Mouse (Mus musculus): ENCODE measurements around the gene Cubn. TPM values are rescaled to one million over a fixed set of nuclear protein-coding genes. Genes with fewer than 3 reads are reported as not detected.

Cubn gene
- polyA plus RNA-seq, 1 experiment from 2014 or later = 0.27 TPM

- no peaks in the 10 kb centered on the region for H3K4me1 ChIP-seq
- no peak overlapping the region for H3K27ac ChIP-seq
- H3K36me3 ChIP-seq (replicated peaks) = no peaks in the 10 kb centered on the region
- H3K4me3 ChIP-seq (replicated peaks) = no peak overlapping the region
- H3K9me3 ChIP-seq = no peaks in the 10 kb centered on the region
- no peak for ATAC-seq (ENCODE audit: low FRiP score)
- 95% methylated on average over 3 of the region's 3 CpGs for WGBS
- no peak overlapping the region for H3K9ac ChIP-seq
- no peak overlapping the region for H3K4me2 ChIP-seq
- no peaks in the 10 kb centered on the region for H3K27me3 ChIP-seq
These were observed 21.5 kb downstream of the Cubn start for GRCm38 (mm10) chr2:13470108-13470507.

- no peaks in the 10 kb centered on the region for H3K27me3 ChIP-seq
- H3K4me2 ChIP-seq = no peak overlapping the region
- H3K9ac ChIP-seq = no peak overlapping the region
- H3K36me3 ChIP-seq (replicated peaks) = no peaks in the 10 kb centered on the region
- no peaks in the 10 kb centered on the region for H3K4me1 ChIP-seq
- ATAC-seq (ENCODE audit: low FRiP score) = no peak
- H3K9me3 ChIP-seq = no peaks in the 10 kb centered on the region
- H3K4me3 ChIP-seq (replicated peaks) = no peak overlapping the region
- 87% methylated on average over 4 of the region's 4 CpGs for WGBS
- H3K27ac ChIP-seq = no peak overlapping the region
These were observed 22.0 kb downstream of the Cubn start for GRCm38 (mm10) chr2:13469641-13470040.

- Histone ChIP-seq H3K4me3 (replicated peaks) (no peak overlapping the region), H3K9ac (no peak overlapping the region), H3K27ac (no peak overlapping the region), H3K9me3 (no peaks in the 10 kb centered on the region), H3K4me2 (no peak overlapping the region), H3K36me3 (replicated peaks) (no peaks in the 10 kb centered on the region), H3K4me1 (no peaks in the 10 kb centered on the region), H3K27me3 (no peaks in the 10 kb centered on the region)
- no peak for ATAC-seq (ENCODE audit: low FRiP score)
- 91% methylated on average over 3 of the region's 3 CpGs for WGBS
These were observed 24.9 kb downstream of the Cubn start for GRCm38 (mm10) chr2:13466685-13467084.

GRCm38 (mm10) chr2:13458088-13458487 is 33.5 kb downstream of the Cubn start:
- no peak overlapping the region for H3K9ac ChIP-seq
- 90% methylated on average over 2 of the region's 2 CpGs for WGBS
- no peak for ATAC-seq (ENCODE audit: low FRiP score)
- no peaks in the 10 kb centered on the region for H3K27me3 ChIP-seq
- no peak overlapping the region for H3K27ac ChIP-seq
- no peaks in the 10 kb centered on the region for H3K9me3 ChIP-seq
- H3K4me3 ChIP-seq (replicated peaks) = no peak overlapping the region
- no peak overlapping the region for H3K4me2 ChIP-seq
- H3K36me3 ChIP-seq (replicated peaks) = no peaks in the 10 kb centered on the region
- no peaks in the 10 kb centered on the region for H3K4me1 ChIP-seq

- H3K4me1 ChIP-seq = 0 out of 2 replicates have a peak, but pooled peaks cover 2% of the 10 kb centered on the region
- 87% methylated on average over 1 of the region's 1 CpGs for WGBS
- no peak for ATAC-seq (ENCODE audit: low FRiP score)
- no peaks in the 10 kb centered on the region for H3K9me3 ChIP-seq
- no peak overlapping the region for H3K27ac ChIP-seq
- H3K36me3 ChIP-seq (replicated peaks) = no peaks in the 10 kb centered on the region
- no peak overlapping the region for H3K4me3 ChIP-seq (replicated peaks)
- H3K4me2 ChIP-seq = no peak overlapping the region
- no peak overlapping the region for H3K9ac ChIP-seq
- H3K27me3 ChIP-seq = no peaks in the 10 kb centered on the region
These were observed 34.8 kb downstream of the Cubn start for GRCm38 (mm10) chr2:13456821-13457220.

- H3K36me3 ChIP-seq (replicated peaks) = no peaks in the 10 kb centered on the region
- 0 out of 2 replicates have a peak, but pooled peaks cover 7% of the 10 kb centered on the region for H3K4me1 ChIP-seq
- H3K27me3 ChIP-seq = no peaks in the 10 kb centered on the region
- H3K27ac ChIP-seq = no peak overlapping the region
- no peak for ATAC-seq (ENCODE audit: low FRiP score)
- no peaks in the 10 kb centered on the region for H3K9me3 ChIP-seq
- H3K9ac ChIP-seq = no peak overlapping the region
- no peak overlapping the region for H3K4me2 ChIP-seq
- H3K4me3 ChIP-seq (replicated peaks) = no peak overlapping the region
- 69% methylated on average over 13 of the region's 13 CpGs for WGBS
These were observed 39.8 kb downstream of the Cubn start for GRCm38 (mm10) chr2:13451495-13452491.

GRCm38 (mm10) chr2:13450895-13451294 is 40.7 kb downstream of the Cubn start:
- no peak overlapping the region for H3K4me3 ChIP-seq (replicated peaks)
- no peaks in the 10 kb centered on the region for H3K9me3 ChIP-seq
- WGBS = 75% methylated on average over 3 of the region's 3 CpGs
- H3K27me3 ChIP-seq = no peaks in the 10 kb centered on the region
- no peak overlapping the region for H3K9ac ChIP-seq
- 0 out of 2 replicates have a peak, but pooled peaks cover 7% of the 10 kb centered on the region for H3K4me1 ChIP-seq
- no peak for ATAC-seq (ENCODE audit: low FRiP score)
- no peak overlapping the region for H3K27ac ChIP-seq
- no peak overlapping the region for H3K4me2 ChIP-seq
- H3K36me3 ChIP-seq (replicated peaks) = no peaks in the 10 kb centered on the region

DNA sequence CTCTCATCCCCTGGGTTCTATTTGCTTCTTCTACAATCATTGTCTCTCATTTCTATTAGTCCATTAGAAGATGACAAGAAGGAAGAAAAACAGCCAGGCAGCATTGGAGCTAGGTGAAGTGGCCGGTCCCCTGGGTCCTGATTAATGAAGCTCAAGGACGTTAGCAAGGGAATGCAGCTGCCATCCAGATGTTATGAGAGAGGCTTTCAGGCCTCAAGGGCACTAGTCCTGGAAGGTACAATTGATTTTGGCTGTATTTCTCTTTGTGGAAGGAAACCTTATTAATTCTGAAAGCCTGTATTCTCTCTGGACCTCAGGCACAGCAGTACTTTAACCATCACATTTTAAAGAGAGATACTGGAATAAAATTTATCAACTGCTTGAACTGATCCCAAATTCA is 41.1 kb downstream of the Cubn start:
- H3K36me3 ChIP-seq (replicated peaks) = no peaks in the 10 kb centered on the region
- H3K4me1 ChIP-seq = 0 out of 2 replicates have a peak, but pooled peaks cover 7% of the 10 kb centered on the region
- 65% methylated on average over 2 of the region's 2 CpGs for WGBS
- H3K4me3 ChIP-seq (replicated peaks) = no peak overlapping the region
- ATAC-seq (ENCODE audit: low FRiP score) = no peak
- H3K4me2 ChIP-seq = no peak overlapping the region
- no peaks in the 10 kb centered on the region for H3K27me3 ChIP-seq
- no peak overlapping the region for H3K27ac ChIP-seq
- no peaks in the 10 kb centered on the region for H3K9me3 ChIP-seq
- no peak overlapping the region for H3K9ac ChIP-seq

- 91% methylated on average over 4 of the region's 4 CpGs for WGBS
- no peak overlapping the region for H3K27ac ChIP-seq
- no peaks in the 10 kb centered on the region for H3K36me3 ChIP-seq (replicated peaks)
- no peak overlapping the region for H3K4me2 ChIP-seq
- H3K4me3 ChIP-seq (replicated peaks) = no peak overlapping the region
- no peak overlapping the region for H3K9ac ChIP-seq
- H3K9me3 ChIP-seq = no peaks in the 10 kb centered on the region
- no peak for ATAC-seq (ENCODE audit: low FRiP score)
- no peaks in the 10 kb centered on the region for H3K4me1 ChIP-seq
- H3K27me3 ChIP-seq = no peaks in the 10 kb centered on the region
These were observed 46.5 kb downstream of the Cubn start for GRCm38 (mm10) chr2:13445156-13445555.

DNA sequence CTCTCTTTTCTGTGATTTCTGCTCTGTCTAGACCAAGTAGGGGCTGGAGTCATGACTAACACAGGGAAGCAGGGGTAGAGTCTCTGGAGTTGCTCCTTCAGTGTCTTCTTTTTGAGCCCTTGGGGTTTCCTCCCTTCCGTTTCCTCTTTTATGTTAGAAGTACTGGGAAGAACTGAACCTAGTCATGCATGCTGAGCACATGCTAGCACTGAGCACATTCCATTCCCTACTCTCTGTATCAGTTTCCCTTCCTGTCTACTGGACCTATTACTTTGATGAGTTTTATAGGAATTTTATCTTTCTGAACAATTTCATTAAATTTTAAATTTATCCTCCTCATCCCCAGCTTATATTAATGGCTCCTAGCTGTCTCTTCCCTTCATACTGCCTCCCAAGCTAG is 52.6 kb downstream of the Cubn start:
- WGBS = 78% methylated on average over 1 of the region's 1 CpGs
- Histone ChIP-seq H3K9ac (no peak overlapping the region), H3K4me2 (no peak overlapping the region), H3K9me3 (no peaks in the 10 kb centered on the region), H3K4me3 (replicated peaks) (no peak overlapping the region), H3K27me3 (no peaks in the 10 kb centered on the region), H3K4me1 (no peaks in the 10 kb centered on the region), H3K36me3 (replicated peaks) (no peaks in the 10 kb centered on the region), H3K27ac (no peak overlapping the region)
- no peak for ATAC-seq (ENCODE audit: low FRiP score)

DNA sequence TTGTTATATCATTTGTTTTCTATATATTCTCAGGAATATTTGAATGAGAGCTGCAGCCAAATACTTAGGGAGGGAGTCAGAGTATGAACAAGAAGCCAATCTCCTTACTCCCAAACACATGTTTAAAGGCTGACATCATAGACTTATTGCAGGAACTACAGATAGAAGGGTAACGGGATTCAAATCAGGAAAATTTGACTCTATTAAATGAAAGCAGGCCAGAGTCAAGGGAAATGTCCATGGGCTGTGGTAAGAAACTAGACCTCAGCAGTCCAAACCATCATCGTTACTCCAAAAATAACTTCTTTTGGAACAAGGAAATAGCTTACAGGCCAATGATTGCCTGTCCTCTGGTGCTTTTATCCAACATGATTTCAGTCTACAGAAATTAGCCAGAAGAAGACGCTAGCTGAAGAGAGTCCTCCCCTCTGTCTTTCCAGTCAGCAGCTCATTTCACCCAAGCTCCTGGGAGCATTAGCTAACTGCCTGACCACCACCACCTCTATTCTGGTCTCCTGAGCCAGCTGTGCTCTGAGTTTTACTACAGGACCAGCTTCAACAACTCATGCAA is 53.3 kb downstream of the Cubn start:
- Histone ChIP-seq H3K27ac (no peak overlapping the region), H3K9me3 (no peaks in the 10 kb centered on the region), H3K4me2 (no peak overlapping the region), H3K27me3 (no peaks in the 10 kb centered on the region), H3K9ac (no peak overlapping the region), H3K36me3 (replicated peaks) (no peaks in the 10 kb centered on the region), H3K4me1 (no peaks in the 10 kb centered on the region), H3K4me3 (replicated peaks) (no peak overlapping the region)
- WGBS = 89% methylated on average over 3 of the region's 3 CpGs
- no peak for ATAC-seq (ENCODE audit: low FRiP score)

- no peak for ATAC-seq (ENCODE audit: low FRiP score)
- Histone ChIP-seq H3K4me2 (no peak overlapping the region), H3K9me3 (no peaks in the 10 kb centered on the region), H3K27ac (no peak overlapping the region), H3K27me3 (no peaks in the 10 kb centered on the region), H3K4me1 (no peaks in the 10 kb centered on the region), H3K9ac (no peak overlapping the region), H3K4me3 (replicated peaks) (no peak overlapping the region), H3K36me3 (replicated peaks) (no peaks in the 10 kb centered on the region)
- WGBS = 88% methylated on average over 4 of the region's 4 CpGs
These were observed 59.6 kb downstream of the Cubn start for GRCm38 (mm10) chr2:13432002-13432401.

All from forebrain, embryonic 12.5 days (tissue).